10 mouse cellular contexts compared by ENCODE assay signal in the genomic region with DNA sequence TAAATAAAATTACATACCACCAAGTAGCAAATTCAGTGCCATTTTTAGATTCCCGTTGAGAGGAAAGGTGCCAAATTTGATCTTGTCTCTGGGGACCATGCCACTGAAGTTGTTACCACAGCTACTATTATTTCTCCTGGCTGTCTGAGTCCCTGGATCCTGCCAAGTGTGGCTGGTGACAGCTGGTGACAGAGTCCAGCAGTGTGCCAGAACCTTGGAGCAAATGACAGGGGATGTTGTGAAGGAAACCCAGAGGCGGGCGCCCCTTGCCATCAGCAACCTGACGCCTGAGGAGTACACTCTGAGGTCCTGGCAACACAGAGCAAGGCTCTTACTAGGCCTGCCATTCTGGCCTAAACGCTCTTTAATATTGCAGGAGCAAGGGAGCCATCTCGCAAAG.
DNase-seq lines count a peak whose midpoint lies in the region; ATAC-seq lines count a peak whose summit lies in the region.
"Had no signal": no experiment of that assay in that cellular context is flagged by ENCODE, and none has a peak within 500 bp of the region (broad histone marks: within the 10 kb centered on the region; RNA-seq: fewer than 3 reads in every experiment).

No protein-coding gene starts in this region.

- no peaks in the 10 kb centered on the region for H3K27me3 ChIP-seq in embryonic facial prominence, embryonic 14.5 days (replicated peaks; ENCODE audit: control insufficient read depth, insufficient read depth, low read length)
- no peaks in the 10 kb centered on the region for H3K27me3 ChIP-seq in heart, embryonic 13.5 days (replicated peaks)

- peak; percentile 67; the same call in 1 of the 2 replicates for ATAC-seq in embryonic facial prominence, embryonic 14.5 days (ENCODE audit: low read depth)
- peak; percentile 55; the same call in 1 of the 2 replicates for ATAC-seq in heart, embryonic 13.5 days (ENCODE audit: extremely low read depth, insufficient number of reproducible peaks, low FRiP score, low TSS enrichment)
- no peak for ATAC-seq in activated CD4-positive, CD25-positive, alpha-beta regulatory T cell, adult 4 months
- ATAC-seq: Patski had no signal

- no peak overlapping the region for H3K9ac ChIP-seq in embryonic facial prominence, embryonic 14.5 days (ENCODE audit: low read depth, low read length)
- H3K9ac ChIP-seq in heart, embryonic 13.5 days = no peak overlapping the region

- peaks cover 4% of the 10 kb centered on the region; the same call in 1 of the 2 replicates for H3K36me3 ChIP-seq in embryonic facial prominence, embryonic 14.5 days (ENCODE audit: control insufficient read depth, insufficient read depth, low read length)
- no peaks in the 10 kb centered on the region for H3K36me3 ChIP-seq in heart, embryonic 13.5 days

- DNase-seq in MN1 (ENCODE audit: low spot score) = peak; percentile 68
- DNase-seq in embryonic facial prominence, embryonic 14.5 days (ENCODE audit: low spot score) = peak; percentile 56
- DNase-seq in left cerebral cortex, adult 11 months (ENCODE audit: low spot score) = peak; percentile 51
- DNase-seq in kidney, adult 18-20 months = no peak
- no peak for DNase-seq in lung, postnatal 4 days
- DNase-seq in kidney, postnatal 10 days = no peak

- H3K4me2 ChIP-seq in embryonic facial prominence, embryonic 14.5 days (ENCODE audit: low read depth, low read length) = no peak overlapping the region
- no peak overlapping the region for H3K4me2 ChIP-seq in heart, embryonic 13.5 days

- no peaks in the 10 kb centered on the region; the same call in 1 of the 2 replicates for H3K4me1 ChIP-seq in embryonic facial prominence, embryonic 14.5 days (ENCODE audit: control insufficient read depth, insufficient read depth, low read length)
- peaks cover 43% of the 10 kb centered on the region for H3K4me1 ChIP-seq in heart, embryonic 13.5 days

- H3K4me3 ChIP-seq in embryonic facial prominence, embryonic 14.5 days (ENCODE audit: low read depth, low read length) = no peak overlapping the region
- no peak overlapping the region for H3K4me3 ChIP-seq in heart, embryonic 13.5 days
- H3K4me3 ChIP-seq: erythroblast, embryonic 14.5 days had no signal

- no peaks in the 10 kb centered on the region for H3K9me3 ChIP-seq in embryonic facial prominence, embryonic 14.5 days (ENCODE audit: control insufficient read depth, low read length)
- H3K9me3 ChIP-seq in heart, embryonic 13.5 days = no peaks in the 10 kb centered on the region

- no peak overlapping the region for H3K27ac ChIP-seq in embryonic facial prominence, embryonic 14.5 days (replicated peaks; ENCODE audit: low read depth, low read length)
- peak overlapping the region; percentile 77 for H3K27ac ChIP-seq in heart, embryonic 13.5 days (replicated peaks)

- WGBS in embryonic facial prominence, embryonic 14.5 days = 77% methylated on average over 6 of the region's 6 CpGs
- 20% methylated on average over 6 of the region's 6 CpGs for WGBS in heart, embryonic 13.5 days

Comparison
In these comparisons a context has a peak if more than half of its experiments do, and no peak if none do; other contexts are left out.
1. DNase-seq: peak in MN1 (single experiment), embryonic facial prominence, embryonic 14.5 days (single experiment) and left cerebral cortex, adult 11 months (single experiment); none in kidney, adult 18-20 months (single experiment), lung, postnatal 4 days (0 of 2) and kidney, postnatal 10 days (single experiment).